Mouse (Mus musculus) stomach, postnatal 0 days (tissue): ENCODE data around the gene Kmt5b. TPM values are rescaled to one million over a fixed set of nuclear protein-coding genes. Genes with fewer than 3 reads are reported as not detected.

Experiments
- ATAC-seq: fragments of 200-750 bp; cut with Nextera tagmentation; 2 replicates; pipeline ENCODE4 v1.8.0; 2017; ENCODE audit not compliant: low FRiP score, low TSS enrichment
- DNase-seq: peaks from one replicate; pipeline ENCODE4 v3.0.0-alpha.2; 2016; ENCODE audit warnings: low spot score
- H3K27ac ChIP-seq: fragments of 300-500 bp; sonication (generic); replicated peaks from 2 replicates; pipeline ENCODE4 v1.5.1; 2014; ENCODE audit warnings: mild to moderate bottlenecking, control low read depth
- H3K27me3 ChIP-seq: fragments of 300-500 bp; sonication (generic); 2 replicates; pipeline ENCODE4 v1.6.1; 2014; ENCODE audit warnings: low read length; ENCODE audit not compliant: control insufficient read depth, insufficient read depth
- H3K36me3 ChIP-seq: fragments of 300-500 bp; sonication (generic); 2 replicates; pipeline ENCODE4 v1.6.1; 2014; ENCODE audit warnings: low read length, mixed read lengths; ENCODE audit not compliant: control insufficient read depth, insufficient read depth
- H3K4me1 ChIP-seq: fragments of 300-500 bp; sonication (generic); replicated peaks from 2 replicates; pipeline ENCODE4 v1.6.1; 2014; ENCODE audit warnings: antibody characterized with exemption; ENCODE audit not compliant: control insufficient read depth, insufficient read depth
- H3K4me2 ChIP-seq: fragments of 300-500 bp; sonication (generic); replicated peaks from 2 replicates; pipeline ENCODE4 v1.6.1; 2014; ENCODE audit warnings: low read depth, mild to moderate bottlenecking, control low read depth, moderate library complexity
- H3K4me3 ChIP-seq: fragments of 300-500 bp; sonication (generic); 2 replicates; pipeline ENCODE4 v1.5.1; 2014; ENCODE audit warnings: low read depth, low read length, control low read depth
- H3K9ac ChIP-seq: fragments of 300-500 bp; sonication (generic); 2 replicates; pipeline ENCODE4 v1.6.1; 2014; ENCODE audit warnings: mild to moderate bottlenecking, low read length, control low read depth, mixed read lengths
- H3K9me3 ChIP-seq: fragments of 300-500 bp; sonication (generic); 2 replicates; pipeline ENCODE4 v1.6.1; 2016; ENCODE audit warnings: low read length; ENCODE audit not compliant: control insufficient read depth
- CTCF ChIP-seq: IDR thresholded peaks from 2 replicates; pipeline ENCODE4 v1.5.1; 2016; ENCODE audit warnings: antibody characterized with exemption, low read depth, mild to moderate bottlenecking, moderate library complexity
- EP300 ChIP-seq: optimal IDR thresholded peaks from 2 replicates; pipeline ENCODE3; 2016; ENCODE audit warnings: antibody characterized with exemption
- WGBS: fragments of 180-500 bp; shearing (Covaris S2); extraction: QIAGEN DNeasy Blood & Tissue Kit; methylation state at CpG from one replicate; pipeline ENCODE4 v1.1.7; 2014; 5-methylcytosine and 5-hydroxymethylcytosine counted together
- polyA plus RNA-seq: library from polyadenylated mRNA; unstranded; fragments of >200 nt; fragmentation: Nextera tagmentation; extraction: Ambion mirVana; gene quantifications from 2 replicates; pipeline ENCODE4 v1.2.1, GENCODE M21; 2015

Kmt5b gene
- polyA plus RNA-seq, 1 experiment from 2014 or later = 12.4 TPM

DNA sequence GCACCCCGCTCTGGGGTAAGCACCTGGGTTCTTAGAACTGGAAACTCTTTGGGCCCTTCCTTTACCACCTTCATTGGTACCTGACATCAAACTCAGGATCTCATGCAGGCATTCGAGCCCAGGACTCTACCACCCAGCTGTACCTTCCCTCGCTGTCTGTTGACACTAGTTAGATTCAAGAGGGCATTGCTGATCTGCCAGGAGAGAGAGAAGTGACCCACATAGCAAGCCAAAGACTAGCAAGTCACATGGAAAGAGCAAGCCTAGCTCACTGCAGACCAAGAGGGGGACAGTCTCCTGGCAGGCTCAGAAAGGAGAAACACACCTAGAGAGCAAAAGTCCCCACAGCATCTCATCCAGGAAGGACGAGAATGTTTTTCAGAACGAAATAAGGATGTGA lies 73.5 kb downstream of the Kmt5b start:
- Histone ChIP-seq H3K4me3 (no peak overlapping the region), H3K4me2 (no peak overlapping the region), H3K4me1 (no peaks in the 10 kb centered on the region; the same call in 1 of the 2 replicates), H3K9me3 (no peaks in the 10 kb centered on the region), H3K9ac (no peak overlapping the region), H3K27me3 (no peaks in the 10 kb centered on the region), H3K36me3 (no peaks in the 10 kb centered on the region), H3K27ac (peak overlapping the region; percentile 76)
- no peak for ATAC-seq
- TF ChIP-seq EP300 (no peak), CTCF (no peak)
- DNase-seq = no peak
- 67% methylated on average over 5 of the region's 5 CpGs for WGBS

- ATAC-seq (peak; percentile 54), DNase-seq (peak; percentile 74)
- WGBS = 38% methylated on average over 12 of the region's 12 CpGs
- peak overlapping the region; percentile 42 for H3K27ac ChIP-seq
- no peak overlapping the region for H3K4me3 ChIP-seq
- no peaks in the 10 kb centered on the region for H3K36me3 ChIP-seq
- no peak overlapping the region for H3K9ac ChIP-seq
- no peak overlapping the region for H3K4me2 ChIP-seq
- H3K27me3 ChIP-seq = no peaks in the 10 kb centered on the region
- H3K4me1 ChIP-seq = no peaks in the 10 kb centered on the region; the same call in 1 of the 2 replicates
- TF ChIP-seq EP300 (no peak), CTCF (no peak)
- no peaks in the 10 kb centered on the region for H3K9me3 ChIP-seq
These were observed 75.3 kb downstream of the Kmt5b start for GRCm38 (mm10) chr19:3842359-3843148.

DNA sequence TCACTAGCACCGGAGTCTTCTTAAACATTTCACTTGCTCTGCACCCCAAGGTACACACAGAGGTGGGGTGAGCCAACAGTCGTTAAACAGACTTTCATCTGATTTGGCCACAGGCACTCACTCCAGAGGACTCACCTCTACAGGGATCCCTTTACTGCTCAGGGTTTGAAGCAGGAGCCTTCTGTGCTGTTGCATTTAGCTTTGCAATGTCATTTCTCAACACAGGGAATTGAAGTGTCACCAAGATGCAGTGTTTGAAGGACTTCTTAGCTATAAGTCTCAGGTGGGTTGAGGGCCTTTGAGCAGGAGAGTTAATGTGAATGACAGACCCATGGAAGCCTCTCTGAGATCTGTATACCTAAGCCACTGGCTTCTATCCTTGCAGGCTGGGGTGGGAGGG lies 76.4 kb downstream of the Kmt5b start:
- no peak for DNase-seq
- H3K4me2 ChIP-seq = no peak overlapping the region
- H3K9me3 ChIP-seq = no peaks in the 10 kb centered on the region
- no peak for TF ChIP-seq CTCF
- TF ChIP-seq EP300 = no peak
- no peaks in the 10 kb centered on the region for H3K27me3 ChIP-seq
- no peak for ATAC-seq
- H3K9ac ChIP-seq = no peak overlapping the region
- H3K4me1 ChIP-seq = no peaks in the 10 kb centered on the region; the same call in 1 of the 2 replicates
- no peaks in the 10 kb centered on the region for H3K36me3 ChIP-seq
- no peak overlapping the region for H3K4me3 ChIP-seq
- 66% methylated on average over 2 of the region's 2 CpGs for WGBS
- H3K27ac ChIP-seq = peak overlapping the region; percentile 19; the same call in 1 of the 2 replicates

GRCm38 (mm10) chr19:3844836-3845235 lies 77.6 kb downstream of the Kmt5b start:
- no peak overlapping the region for H3K27ac ChIP-seq
- 96% methylated on average over 1 of the region's 1 CpGs for WGBS
- TF ChIP-seq EP300 (no peak), CTCF (no peak)

DNA sequence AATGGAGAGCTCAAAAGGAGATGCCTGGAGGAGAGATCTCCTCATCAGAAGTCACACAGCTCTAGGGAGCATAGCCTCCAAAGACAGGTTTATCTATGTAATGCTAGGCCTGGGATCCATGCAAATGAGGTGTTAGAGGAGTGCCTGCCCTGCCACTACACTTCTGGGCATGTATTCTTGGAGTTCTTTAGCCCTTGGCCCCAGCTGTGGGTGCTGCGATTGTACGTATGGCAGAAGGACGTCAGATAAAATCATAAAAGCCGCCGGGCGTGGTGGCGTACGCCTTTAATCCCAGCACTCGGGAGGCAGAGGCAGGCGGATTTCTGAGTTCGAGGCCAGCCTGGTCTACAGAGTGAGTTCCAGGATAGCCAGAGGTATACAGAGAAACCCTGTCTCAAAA lies 78.1 kb downstream of the Kmt5b start:
- Histone ChIP-seq H3K4me2 (no peak overlapping the region), H3K9ac (no peak overlapping the region), H3K9me3 (no peaks in the 10 kb centered on the region), H3K27me3 (no peaks in the 10 kb centered on the region), H3K27ac (no peak overlapping the region), H3K36me3 (no peaks in the 10 kb centered on the region), H3K4me3 (no peak overlapping the region), H3K4me1 (no peaks in the 10 kb centered on the region; the same call in 1 of the 2 replicates)
- no peak for DNase-seq
- TF ChIP-seq EP300 (no peak), CTCF (no peak)
- no peak for ATAC-seq
- 86% methylated on average over 10 of the region's 11 CpGs for WGBS

More at GRCm38 (mm10) chr19:3844836-3845235, 77.6 kb downstream of the Kmt5b start:
- Histone ChIP-seq H3K4me2 (no peak overlapping the region), H3K9ac (no peak overlapping the region), H3K9me3 (no peaks in the 10 kb centered on the region), H3K4me1 (no peaks in the 10 kb centered on the region; the same call in 1 of the 2 replicates), H3K27me3 (no peaks in the 10 kb centered on the region), H3K4me3 (no peak overlapping the region), H3K36me3 (no peaks in the 10 kb centered on the region)
- no peak for ATAC-seq
- DNase-seq = no peak

GRCm38 (mm10) chr19:3845803-3846406 lies 78.7 kb downstream of the Kmt5b start:
- DNase-seq = no peak
- Histone ChIP-seq H3K4me2 (no peak overlapping the region), H3K9ac (no peak overlapping the region), H3K4me1 (peaks cover 3% of the 10 kb centered on the region), H3K36me3 (no peaks in the 10 kb centered on the region), H3K9me3 (no peaks in the 10 kb centered on the region), H3K27me3 (no peaks in the 10 kb centered on the region), H3K4me3 (no peak overlapping the region), H3K27ac (no peak overlapping the region)
- ATAC-seq = no peak
- no peak for TF ChIP-seq CTCF
- TF ChIP-seq EP300 = no peak
- WGBS = 52% methylated on average over 1 of the region's 1 CpGs
